Mouse (Mus musculus): ENCODE measurements around the gene Lsm10.

The Lsm10 gene

DNA sequence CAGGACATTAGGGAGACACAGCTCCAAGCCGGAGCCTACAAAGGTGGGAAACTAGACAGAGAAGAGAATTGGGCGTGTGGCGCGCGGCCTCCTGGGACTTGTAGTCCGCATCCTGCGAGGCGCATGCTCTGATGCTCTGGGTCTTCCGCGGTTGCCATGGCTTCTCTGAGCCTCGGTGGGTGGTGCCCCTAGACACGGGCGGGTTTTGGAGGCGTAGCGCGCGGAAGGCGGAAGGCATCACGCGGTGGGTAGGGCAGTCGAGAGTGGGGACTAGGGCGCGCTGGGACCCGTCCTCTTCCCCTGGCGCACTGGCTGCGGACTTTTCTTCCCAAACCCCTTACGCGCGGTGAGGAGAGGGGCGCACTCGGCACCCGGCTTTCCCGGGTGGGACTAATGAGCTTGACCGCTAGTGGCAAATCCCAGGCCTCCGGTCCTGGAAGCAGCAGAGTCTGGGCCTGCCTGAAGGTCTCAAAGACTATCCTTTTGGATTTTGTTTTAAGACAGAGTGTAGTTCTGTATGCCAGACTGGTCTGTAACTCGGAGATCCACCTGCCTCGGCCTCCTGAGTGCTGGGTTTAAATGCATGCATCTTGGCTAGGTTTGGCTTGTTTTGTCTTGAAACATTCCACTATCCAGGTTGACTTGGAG, at the start of gene Lsm10:
TSS of gene Lsm10 (plus strand) at position 160 of the 648 bp plus-strand sequence.
- in situ Hi-C loops (cut with MboI, MseI), result no loop called here

DNA sequence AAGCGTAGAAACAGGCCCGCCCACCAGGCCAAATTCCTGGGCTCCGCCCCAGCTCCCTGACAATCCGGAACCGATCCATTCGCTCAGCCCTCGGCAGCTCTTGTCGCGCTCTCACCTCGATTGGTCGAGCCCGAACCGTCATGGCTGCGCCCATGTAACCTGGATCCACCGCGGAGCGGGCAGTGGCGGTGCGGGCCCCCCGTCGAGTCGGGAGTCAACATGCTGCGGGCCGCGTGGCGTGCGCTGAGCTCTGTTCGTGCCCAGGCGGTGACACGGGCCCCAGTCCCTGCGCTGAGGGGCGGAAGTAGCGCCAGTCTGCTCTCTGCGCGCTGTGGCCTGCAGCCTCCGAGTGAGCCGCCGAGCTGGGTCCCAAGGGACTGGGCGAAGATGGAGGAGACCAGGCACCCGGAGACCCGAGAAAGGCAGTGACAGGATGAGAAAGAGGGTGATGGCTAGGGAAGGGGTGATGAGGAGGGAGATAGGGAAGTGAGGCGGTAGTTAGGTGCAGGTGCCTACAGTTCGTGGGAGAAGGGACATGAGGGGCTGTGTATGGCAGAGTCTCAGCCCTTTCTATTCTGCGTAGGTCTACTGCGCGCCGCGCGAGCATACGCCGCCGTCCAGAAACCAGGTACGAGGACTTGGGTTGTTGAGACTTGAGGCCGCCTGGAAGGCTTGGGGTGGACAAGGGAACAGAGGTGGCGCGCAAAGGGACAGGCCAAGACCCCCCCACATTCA, 49.4 kb upstream of the Lsm10 start, which contains the start of gene Mrps15:
TSS of gene Mrps15 (plus strand) at position 75 of the 735 bp plus-strand sequence.
- in situ Hi-C loops (cut with MboI, MseI), result loop anchor here (5.0 kb wide), 1 partner anchor 1350 kb away; no protein-coding TSS in a partner anchor

DNA sequence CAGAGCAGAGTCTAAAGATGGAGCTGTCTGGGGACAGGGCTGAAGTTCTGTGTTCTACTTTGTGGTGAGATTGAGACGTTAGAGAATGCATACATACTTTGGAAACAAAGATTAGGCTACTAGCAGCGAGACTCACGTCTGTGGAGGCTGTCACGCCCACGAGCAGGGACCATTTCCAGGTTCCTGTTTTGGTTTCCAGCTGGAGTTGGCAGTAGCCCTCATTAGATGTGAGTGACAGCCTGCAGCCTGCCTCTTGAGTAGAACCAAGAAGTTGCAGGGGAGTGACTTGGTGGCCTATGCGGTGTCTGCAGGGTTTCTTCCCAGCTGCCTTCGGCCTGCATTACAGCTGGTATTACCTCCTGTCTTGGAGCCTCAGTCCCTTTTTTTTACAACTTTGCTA, 44.8 kb upstream of the Lsm10 start:
- in situ Hi-C loops (cut with MboI, MseI), result no loop called here

DNA sequence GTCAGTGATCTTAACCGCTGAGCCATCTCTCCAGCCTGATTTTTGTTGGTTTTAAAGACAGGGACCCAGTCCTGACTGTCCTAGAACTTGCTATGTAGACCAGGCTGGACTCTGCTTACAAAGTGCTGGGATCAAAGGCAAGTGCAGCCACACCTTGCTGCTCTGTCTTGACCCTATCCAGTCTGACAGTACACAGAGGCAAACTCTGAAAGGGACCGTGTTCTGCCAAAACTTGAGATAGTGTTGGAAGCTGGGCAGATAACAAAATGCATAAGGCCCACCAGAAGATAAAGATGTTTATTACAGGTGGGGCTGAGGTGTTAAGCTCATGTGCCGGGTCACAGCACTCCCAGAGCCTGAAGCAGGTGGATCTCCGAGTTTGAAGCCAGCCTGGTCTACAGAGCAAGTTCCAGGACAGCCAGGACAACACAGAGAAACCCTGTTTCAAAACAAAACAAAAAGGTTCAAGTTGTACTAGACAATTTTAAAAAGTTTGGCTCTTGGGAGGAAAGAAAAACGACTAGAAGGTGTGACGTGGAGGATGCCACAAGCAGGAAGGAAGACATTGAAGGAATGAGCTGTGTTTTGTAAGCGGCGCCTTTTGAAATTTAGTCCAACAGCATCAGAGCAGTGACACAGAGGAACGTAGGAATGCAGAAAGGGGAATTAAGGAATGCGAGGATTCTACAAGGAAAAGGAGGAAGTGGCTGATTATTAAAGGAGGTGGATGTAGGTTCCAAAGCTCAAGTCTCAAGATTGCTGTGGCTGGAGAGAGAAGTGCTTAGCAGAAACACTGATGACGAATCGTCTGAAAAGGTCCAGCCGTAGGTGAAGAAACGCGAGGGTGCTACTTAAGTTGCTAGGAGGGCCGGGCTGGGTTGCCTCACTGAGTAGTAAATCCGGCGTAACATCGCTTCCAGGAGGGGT, 39.0 kb upstream of the Lsm10 start:
- in situ Hi-C loops (cut with MboI, MseI), result no loop called here

DNA sequence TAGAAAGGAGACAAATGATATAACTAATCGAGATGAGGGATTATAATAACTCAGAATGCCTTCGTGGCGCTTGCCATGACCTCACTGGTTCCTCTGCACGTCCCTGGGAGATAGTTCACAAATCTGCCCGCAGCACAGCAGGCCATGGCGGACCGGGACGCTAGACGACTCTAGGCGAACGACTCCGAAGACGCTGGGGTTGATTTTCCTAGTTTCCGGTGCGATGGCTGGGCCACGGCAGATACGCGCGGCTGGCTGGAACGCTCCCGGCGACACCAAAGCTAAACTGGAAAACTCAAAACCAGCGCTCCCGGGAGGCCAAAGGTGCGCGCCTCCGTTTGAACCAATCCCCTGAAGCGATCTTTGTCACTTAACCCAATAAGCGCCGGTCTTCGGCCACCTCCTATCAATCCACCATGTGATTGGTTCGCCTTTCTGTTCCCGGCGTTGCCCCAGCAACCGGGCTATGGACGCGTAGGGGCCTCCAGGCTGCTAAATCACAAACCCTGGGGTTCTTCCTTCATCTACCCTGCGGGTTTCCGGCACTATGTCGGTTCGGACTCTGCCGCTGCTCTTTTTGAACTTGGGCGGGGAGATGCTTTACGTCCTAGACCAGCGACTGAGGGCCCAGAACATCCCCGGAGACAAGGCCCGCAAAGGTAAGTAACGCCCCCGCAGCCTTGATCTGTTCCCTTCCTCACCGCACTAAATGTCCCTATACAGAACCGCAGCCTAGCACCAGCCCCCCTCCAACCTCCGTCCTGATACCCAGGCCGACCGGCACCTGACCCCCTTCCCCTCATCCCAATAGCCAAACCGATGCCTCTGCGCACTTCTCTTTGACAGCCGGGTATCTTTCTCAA, 38.1 kb upstream of the Lsm10 start, which contains the start of gene Oscp1:
TSS of gene Oscp1 (plus strand) at position 432 of the 863 bp plus-strand sequence.
- in situ Hi-C loops (cut with MboI, MseI), result no loop called here

DNA sequence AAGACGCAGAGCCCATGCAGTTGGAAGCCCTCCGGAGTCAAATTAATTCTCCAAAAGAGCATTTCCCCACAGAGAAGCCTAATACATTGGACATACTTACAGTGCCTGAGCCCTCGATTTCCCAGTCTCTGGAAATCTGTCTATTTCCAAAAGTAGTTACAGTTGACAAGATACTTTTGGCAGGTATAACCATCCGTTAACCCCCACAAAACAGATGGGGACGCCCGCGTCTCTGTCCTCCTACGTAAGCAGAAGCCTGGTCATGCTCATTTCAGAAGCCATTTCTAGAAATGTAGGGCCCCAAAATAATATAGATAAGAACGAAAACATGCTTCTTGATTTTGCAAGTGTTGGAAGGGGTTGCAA, 37.4 kb upstream of the Lsm10 start:
- in situ Hi-C loops (cut with MboI, MseI), result no loop called here

DNA sequence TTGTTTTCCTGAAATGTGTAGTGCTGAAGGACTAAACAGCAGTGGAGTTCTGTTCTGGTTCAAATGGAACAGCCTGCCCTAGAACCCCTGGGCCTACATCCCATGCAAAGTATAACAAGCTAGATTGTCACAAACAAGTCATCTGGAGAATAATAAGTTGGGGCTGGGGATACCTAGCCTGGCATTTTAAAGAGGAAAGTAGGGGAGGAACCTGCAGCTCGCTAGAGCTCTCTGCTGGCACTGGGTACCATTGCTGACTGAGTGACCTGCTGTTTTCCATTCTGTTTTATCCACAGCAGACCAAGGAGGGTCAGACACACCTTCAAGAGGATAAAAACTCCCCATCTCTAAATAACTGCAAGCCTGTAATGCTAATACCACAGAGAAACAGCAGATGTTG, 33.6 kb upstream of the Lsm10 start:
- in situ Hi-C loops (cut with MboI, MseI), result no loop called here

DNA sequence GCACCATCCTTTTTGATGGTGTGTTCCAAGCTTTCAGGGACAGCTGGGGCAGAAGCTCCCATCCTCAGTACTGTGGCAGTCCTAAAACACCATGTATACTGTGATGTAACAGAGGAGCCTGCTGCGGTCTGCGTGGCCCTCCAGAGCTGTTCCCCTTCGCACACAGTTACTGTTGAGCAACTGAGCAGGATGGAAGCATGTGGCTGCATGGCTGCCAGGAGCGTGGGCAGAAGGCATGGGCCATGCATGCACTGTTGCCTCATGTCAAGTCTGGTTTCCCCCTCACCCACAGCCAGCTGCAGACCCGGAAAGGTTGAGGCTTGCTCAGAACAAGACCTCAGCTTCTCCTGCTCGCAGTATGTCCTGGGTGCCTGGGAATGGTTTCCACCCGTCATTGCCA, 31.2 kb upstream of the Lsm10 start:
- in situ Hi-C loops (cut with MboI, MseI), result no loop called here

DNA sequence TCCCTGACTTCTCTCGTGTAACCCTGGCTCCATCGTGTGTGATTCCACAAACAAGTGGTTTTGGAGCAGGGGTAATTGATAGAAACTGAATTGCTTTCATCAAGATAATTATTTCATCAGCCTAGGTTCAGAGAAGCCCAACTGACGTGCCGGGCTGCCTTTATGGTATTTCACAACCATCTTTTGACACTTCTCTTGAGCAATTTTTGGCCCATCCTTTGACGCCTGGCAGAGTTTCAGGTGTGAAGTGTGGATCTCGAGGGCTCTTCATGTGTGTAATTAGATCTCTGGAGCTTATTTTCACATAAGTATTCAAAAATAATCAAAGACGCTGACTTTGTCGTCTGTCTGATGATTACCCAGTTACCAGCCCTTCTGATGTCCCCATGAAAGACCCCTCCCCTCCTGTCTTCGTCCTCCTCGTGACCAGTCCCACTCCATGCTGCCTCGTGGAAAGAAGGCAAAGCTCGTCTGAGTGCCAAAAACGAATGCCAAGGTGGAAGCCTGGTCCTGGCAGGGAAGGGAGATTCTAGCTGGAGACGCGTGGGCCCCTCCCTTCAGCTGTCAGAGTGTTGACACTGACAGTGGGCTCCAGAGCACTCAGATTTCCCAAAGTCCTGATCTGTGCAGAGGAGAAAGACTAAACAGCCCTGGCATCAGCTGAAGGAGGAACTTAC, 28.9 kb upstream of the Lsm10 start:
- in situ Hi-C loops (cut with MboI, MseI), result no loop called here

DNA sequence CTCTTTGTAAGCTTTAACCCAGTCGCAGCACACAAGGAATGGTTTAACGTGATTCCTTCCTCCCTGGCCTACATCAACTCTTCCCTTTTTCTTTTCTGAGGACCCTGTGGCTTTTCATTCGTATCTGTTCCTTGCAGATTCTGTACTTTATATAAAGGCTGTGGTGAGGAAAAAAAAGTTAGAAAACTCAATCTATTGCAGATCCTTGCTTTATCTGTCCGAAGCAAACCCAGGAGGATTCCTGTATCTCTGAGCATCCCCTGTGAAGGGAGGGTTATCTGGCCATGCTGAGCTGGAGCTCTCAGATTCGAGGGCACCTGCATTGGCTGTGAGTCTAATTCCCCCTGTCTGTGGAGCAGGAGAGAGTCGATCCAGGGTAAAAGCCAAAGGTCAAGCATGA, 27.6 kb upstream of the Lsm10 start:
- in situ Hi-C loops (cut with MboI, MseI), result no loop called here

DNA sequence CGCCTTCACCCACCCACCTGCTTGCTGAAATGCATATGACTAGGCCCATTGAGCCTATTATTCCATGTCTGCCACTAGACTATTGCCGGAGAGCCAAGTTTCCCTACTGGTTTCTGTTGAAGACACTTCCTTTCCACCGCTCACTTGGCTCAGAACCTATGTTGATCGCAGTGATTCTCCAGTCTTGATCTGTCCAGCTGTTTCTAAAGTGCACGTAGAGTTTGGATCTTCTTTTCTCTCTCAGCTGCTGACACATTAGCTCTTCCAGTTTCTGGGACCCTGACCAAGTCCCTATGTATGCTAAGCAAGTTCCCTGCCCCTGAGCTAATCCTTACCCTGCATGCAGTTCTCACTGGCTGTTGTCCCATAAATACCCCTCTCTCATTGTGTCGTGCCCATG, 18.6 kb upstream of the Lsm10 start:
- in situ Hi-C loops (cut with MboI, MseI), result no loop called here

DNA sequence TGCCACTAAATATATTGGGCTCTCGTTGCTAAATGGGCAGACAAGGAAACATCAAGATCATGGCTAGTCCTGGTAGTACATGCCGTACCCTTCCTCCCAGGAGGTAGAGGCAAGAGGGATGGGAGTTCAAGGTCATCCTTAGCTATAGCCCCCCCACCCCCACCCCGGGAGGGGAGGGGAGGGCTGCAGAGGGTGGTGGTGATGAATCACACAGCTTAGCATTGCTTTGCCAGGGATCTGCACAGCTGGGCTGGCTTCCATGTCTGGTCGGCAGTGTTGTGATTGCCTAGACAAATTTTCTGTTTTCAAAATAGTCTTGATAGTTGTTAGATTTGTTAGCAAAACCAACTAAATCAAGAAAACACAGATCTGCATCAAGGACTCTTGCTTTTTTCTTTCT, 17.2 kb upstream of the Lsm10 start:
- in situ Hi-C loops (cut with MboI, MseI), result no loop called here

DNA sequence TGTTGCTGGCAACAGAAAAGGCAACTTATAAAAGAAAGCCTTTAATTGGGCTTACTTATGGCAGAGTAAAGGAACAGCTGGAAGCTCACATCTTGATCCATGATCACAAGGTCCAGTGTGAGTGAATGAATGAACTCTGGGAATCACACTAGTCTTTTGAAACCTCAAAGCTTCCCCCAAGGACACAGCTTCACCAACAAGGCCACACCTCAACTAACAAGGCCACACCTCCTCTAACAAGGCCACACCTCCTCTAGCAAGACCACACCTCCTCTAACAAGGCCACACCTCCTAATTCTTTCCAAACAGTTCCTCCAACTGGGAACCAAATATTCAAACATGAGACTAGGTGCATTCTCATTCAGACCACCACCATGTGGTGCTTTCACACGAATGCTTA, 14.8 kb upstream of the Lsm10 start:
- in situ Hi-C loops (cut with MboI, MseI), result no loop called here

DNA sequence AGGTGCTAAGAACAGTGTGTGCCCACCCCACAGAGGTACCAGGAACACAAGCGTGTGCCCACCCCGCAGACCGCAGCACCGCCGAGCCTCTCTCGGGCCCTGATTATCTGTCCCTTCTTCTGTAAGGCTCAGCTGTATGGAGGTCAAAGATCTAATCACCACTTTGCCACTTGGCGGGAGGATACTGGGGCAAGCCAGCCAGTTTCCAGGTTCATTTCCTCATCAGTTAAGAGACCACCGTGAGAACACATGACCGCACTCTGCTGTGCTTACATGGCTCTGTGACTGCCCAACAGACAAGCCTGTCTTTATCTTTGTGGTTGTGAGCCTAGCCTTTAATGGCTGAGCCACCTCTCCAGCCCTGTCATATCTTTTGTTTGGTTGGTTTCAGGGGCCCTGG, 13.4 kb upstream of the Lsm10 start:
- in situ Hi-C loops (cut with MboI, MseI), result no loop called here

DNA sequence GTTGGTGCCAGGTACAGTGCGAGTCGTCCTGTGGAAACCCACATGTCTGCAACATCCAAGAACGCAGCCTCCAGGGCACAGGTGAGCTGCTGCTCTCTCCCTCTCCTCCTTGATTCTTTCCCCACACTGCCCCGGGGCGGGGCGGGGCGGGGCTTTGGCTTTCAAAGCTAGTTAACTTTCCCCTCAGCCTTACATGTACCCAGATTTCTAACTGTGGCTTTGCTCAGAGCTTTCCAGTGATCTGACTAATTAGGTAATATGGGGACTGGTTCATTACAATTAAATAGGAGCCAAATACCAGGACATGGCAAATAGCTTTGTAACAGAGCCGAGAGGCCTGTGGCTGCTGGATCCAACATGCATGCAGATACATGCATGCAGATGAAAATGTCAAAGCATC, 12.0 kb upstream of the Lsm10 start:
- in situ Hi-C loops (cut with MboI, MseI), result no loop called here

DNA sequence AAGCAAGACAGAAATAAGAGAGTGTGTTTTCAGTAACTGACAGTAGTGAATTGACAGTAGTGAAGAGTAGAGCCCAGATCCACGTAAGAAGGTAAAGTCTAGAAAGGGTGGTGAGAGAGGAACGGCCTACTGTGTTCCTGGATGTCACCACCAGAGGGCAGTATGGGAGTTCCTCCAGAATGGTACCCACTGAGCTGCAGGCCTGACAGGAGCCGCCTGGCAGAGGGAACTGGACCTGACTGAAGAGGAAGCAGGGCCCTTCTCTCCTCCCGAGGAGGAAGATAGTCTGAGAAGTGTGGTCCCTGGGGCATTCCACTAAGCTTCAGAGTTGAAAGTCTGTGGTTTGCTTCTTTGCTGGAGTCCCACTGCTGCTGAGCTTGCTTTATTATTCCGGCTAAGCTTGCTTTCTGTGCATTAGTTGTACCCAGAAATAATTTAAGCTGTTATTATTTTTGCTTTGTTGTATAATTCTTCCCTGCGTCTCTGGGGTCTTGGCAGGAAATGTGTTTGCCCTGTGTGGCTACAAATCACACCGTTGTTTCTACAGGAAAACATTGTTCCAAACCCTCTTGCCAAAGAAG, 10.3 kb upstream of the Lsm10 start:
- in situ Hi-C loops (cut with MboI, MseI), result loop anchor here (5.0 kb wide), 1 partner anchor 66 kb away; no protein-coding TSS in a partner anchor

DNA sequence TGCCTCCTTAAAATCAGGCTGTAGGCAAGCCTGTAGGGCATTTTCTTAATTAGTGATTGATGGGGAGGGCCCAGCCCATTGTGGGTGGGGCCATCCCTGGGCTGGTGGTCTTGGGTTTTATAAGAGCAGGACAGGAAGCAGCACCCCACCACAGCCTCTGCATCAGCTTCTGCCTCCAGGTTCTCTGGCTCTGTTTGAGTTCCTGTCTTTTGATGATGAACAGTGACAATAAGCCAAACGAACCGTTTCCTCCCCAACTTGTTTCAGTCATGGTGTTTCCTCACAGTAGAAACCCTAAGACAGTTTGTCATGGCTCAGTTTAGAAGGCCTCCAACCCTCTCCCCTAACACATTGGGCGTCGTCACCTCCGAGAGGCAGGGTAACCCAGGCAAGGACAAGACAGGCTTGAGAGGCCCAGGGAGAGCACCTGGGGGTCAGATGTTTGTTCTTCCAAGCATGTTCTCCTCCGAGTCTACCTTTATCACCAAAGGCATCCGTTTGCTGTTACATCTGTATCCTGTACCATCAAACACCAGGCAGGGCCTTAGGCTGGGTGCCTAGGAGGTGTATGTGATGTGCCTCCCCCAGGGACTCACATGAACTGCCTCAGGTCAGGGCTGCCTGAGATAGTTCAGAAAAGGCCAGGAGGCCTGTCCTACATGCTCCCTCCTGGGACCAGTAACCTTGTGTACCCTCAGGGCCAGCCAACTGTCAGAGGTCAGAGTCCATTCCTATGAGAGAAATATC, 6.1 kb upstream of the Lsm10 start:
- in situ Hi-C loops (cut with MboI, MseI), result no loop called here

DNA sequence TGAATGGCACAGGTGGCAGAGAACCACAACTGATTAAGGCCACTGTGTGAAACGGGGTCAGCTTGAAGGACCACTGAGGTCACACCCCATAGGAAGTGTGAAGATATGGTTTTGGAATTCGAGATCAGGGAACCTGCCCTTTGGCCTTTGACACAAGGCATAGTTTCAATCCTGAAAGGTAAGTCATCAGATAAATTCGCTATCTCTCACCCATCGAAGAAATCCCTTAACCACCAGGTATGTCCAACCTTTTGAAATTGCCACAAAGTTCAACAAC, 5.6 kb upstream of the Lsm10 start:
- in situ Hi-C loops (cut with MboI, MseI), result no loop called here

DNA sequence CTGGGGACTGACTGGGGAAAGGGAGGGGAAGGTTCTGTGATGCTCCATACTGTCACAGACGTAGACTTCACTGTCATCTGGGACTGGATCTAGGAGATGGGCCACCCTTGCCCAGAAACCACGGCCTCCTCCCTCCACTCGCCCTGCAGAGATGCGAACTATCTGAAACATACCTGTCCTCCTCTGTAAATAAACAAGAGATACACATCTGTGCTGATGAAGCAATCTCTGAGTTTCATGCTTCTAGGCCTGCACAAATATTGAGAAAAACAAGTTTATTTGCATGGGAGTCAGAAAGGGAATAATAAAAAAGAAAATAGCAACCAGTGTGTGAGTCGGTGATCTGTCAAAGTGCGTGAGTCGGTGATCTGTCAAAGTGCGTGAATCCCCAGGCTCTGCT, 4.5 kb upstream of the Lsm10 start:
- in situ Hi-C loops (cut with MboI, MseI), result no loop called here
